Comparison of ENCODE assay signal across 19 mouse cellular contexts in the genomic region with DNA sequence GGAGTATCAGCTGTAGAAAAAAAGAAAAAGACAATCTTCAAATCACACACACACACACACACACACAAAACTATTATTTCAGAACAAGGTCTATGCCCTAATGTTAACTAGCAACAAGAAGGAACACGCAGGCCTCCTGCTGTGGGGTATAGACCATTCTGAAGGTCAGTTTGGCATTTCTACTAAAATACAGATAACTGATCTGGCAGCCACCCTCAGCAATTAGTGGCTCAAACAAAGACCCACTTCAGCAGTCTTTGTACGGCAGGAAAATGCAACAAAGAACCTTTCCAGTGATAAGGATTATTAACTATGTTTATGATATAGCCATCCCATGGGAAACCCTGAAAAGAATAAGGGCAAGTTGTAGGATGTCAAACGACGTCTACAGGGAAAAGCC. TPM values are rescaled to one million over a fixed set of nuclear protein-coding genes. Genes with fewer than 3 reads are reported as not detected.
DNase-seq lines count a peak whose midpoint lies in the region; ATAC-seq lines count a peak whose summit lies in the region.
"Had no signal": no experiment of that assay in that cellular context is flagged by ENCODE, and none has a peak within 500 bp of the region (broad histone marks: within the 10 kb centered on the region; RNA-seq: fewer than 3 reads in every experiment).

No protein-coding gene starts in this region.

- no peak overlapping the region for H3K4me3 ChIP-seq in midbrain, embryonic 11.5 days (ENCODE audit: low read depth, low read length)
- no peak overlapping the region for H3K4me3 ChIP-seq in midbrain, embryonic 10.5 days

- no peak for ATAC-seq in midbrain, embryonic 11.5 days (ENCODE audit: low FRiP score)
- ATAC-seq: activated CD4-positive, CD25-positive, alpha-beta regulatory T cell, adult 4 months; CD4-positive, CD25-positive, alpha-beta regulatory T cell, adult 4 months; Patski had no signal

- H3K4me2 ChIP-seq in midbrain, embryonic 11.5 days = no peak overlapping the region

- no peaks in the 10 kb centered on the region for H3K27me3 ChIP-seq in midbrain, embryonic 11.5 days (ENCODE audit: control insufficient read depth, insufficient read depth, low read length)
- H3K27me3 ChIP-seq in midbrain, embryonic 10.5 days (ENCODE audit: low read depth, poor library complexity, severe bottlenecking) = no peaks in the 10 kb centered on the region
- H3K27me3 ChIP-seq: CH12.LX, Patski had no signal

- peak; percentile 54 for DNase-seq in midbrain, embryonic 11.5 days (ENCODE audit: low spot score, missing footprints)
- DNase-seq in midbrain, embryonic 10.5 days (ENCODE audit: low spot score) = no peak
- peak; percentile 73 for DNase-seq in testis, postnatal 14 days (ENCODE audit: low spot score)
- no peak for DNase-seq in testis, postnatal 10 days (ENCODE audit: low spot score)
- DNase-seq: adrenal gland, adult 2 months; adrenal gland, adult 8-10 months; adrenal gland, postnatal 10 days; adrenal gland, postnatal 14 days; adrenal gland, postnatal 25 days; adrenal gland, postnatal 36 days; B cell, adult 2 months; cerebellum, adult 11 months; cerebellum, adult 11-12 months; cerebellum, adult 18-20 months had no signal

- no peaks in the 10 kb centered on the region for H3K4me1 ChIP-seq in midbrain, embryonic 11.5 days (ENCODE audit: control insufficient read depth, insufficient read depth, low read length)
- peaks cover 3% of the 10 kb centered on the region; the same call in 1 of the 2 replicates for H3K4me1 ChIP-seq in midbrain, embryonic 10.5 days

- no peaks in the 10 kb centered on the region for H3K9me3 ChIP-seq in midbrain, embryonic 11.5 days (ENCODE audit: control insufficient read depth, low read length)
- no peaks in the 10 kb centered on the region for H3K9me3 ChIP-seq in midbrain, embryonic 10.5 days (replicated peaks)
- H3K9me3 ChIP-seq: G1E had no signal

- no peak overlapping the region for H3K27ac ChIP-seq in midbrain, embryonic 11.5 days (ENCODE audit: low read depth, low read length)
- no peak overlapping the region for H3K27ac ChIP-seq in midbrain, embryonic 10.5 days (replicated peaks)

- no peak overlapping the region for H3K9ac ChIP-seq in midbrain, embryonic 11.5 days (ENCODE audit: low read length)

- H3K36me3 ChIP-seq in midbrain, embryonic 11.5 days (ENCODE audit: control insufficient read depth, insufficient read depth, low read length) = peaks cover 14% of the 10 kb centered on the region
- H3K36me3 ChIP-seq in midbrain, embryonic 10.5 days = peaks cover 100% of the 10 kb centered on the region

- 97% methylated on average over 4 of the region's 4 CpGs for WGBS in midbrain, embryonic 11.5 days
- 92% methylated on average over 4 of the region's 4 CpGs for WGBS in midbrain, embryonic 10.5 days

RNA-seq across cellular contexts. Expression of a gene that starts 16.9 kb away (rescaled TPM):
- 54.8 and 57.1 TPM in 2 replicates for polyA plus RNA-seq in midbrain, embryonic 11.5 days (2014; fragmentation: Nextera tagmentation; extraction: Ambion mirVana)
- polyA plus RNA-seq in midbrain, embryonic 10.5 days (2016; fragmentation: Nextera tagmentation; extraction: Ambion mirVana) = 60.5 and 65.8 TPM in 2 replicates

RNA-seq across cellular contexts. Expression of a gene that starts 35.9 kb away (rescaled TPM):
- 223 and 239 TPM in 2 replicates for polyA plus RNA-seq in midbrain, embryonic 11.5 days (2014; fragmentation: Nextera tagmentation; extraction: Ambion mirVana)
- 180 and 203 TPM in 2 replicates for polyA plus RNA-seq in midbrain, embryonic 10.5 days (2016; fragmentation: Nextera tagmentation; extraction: Ambion mirVana)

RNA-seq across cellular contexts. Expression of a gene that starts 40.2 kb away (rescaled TPM):
- polyA plus RNA-seq in midbrain, embryonic 11.5 days (2014; fragmentation: Nextera tagmentation; extraction: Ambion mirVana) = 45.8 and 47.3 TPM in 2 replicates
- 40.9 and 47.7 TPM in 2 replicates for polyA plus RNA-seq in midbrain, embryonic 10.5 days (2016; fragmentation: Nextera tagmentation; extraction: Ambion mirVana)
- polyA plus RNA-seq: G1E had no signal

Comparison
In these comparisons a context has a peak if more than half of its experiments do, and no peak if none do; other contexts are left out.
1. DNase-seq: peak in midbrain, embryonic 11.5 days (single experiment) and testis, postnatal 14 days (single experiment); none in midbrain, embryonic 10.5 days (single experiment) and testis, postnatal 10 days (single experiment).